Mouse (Mus musculus) embryonic facial prominence, embryonic 11.5 days (tissue): Measurements from ENCODE around the gene Ldlrad1. TPM values are rescaled to one million over a fixed set of nuclear protein-coding genes. Genes with fewer than 3 reads are reported as not detected.
A peak's percentile ranks its signal among the peaks of the same experiment; 100 is the strongest.

ENCODE experiments used
- ATAC-seq: fragments of 200-750 bp; cut with Nextera tagmentation; replicated peaks from 2 replicates; pipeline ENCODE4 v1.8.0; 2017; ENCODE audit warnings: low read depth; ENCODE audit not compliant: insufficient number of reproducible peaks, low FRiP score, low TSS enrichment
- DNase-seq: peaks from one replicate; pipeline ENCODE4 v3.0.0-alpha.2; 2015; ENCODE audit warnings: low spot score
- H3K27ac ChIP-seq: fragments of 300-500 bp; sonication (generic); replicated peaks from 2 replicates; pipeline ENCODE4 v1.5.1; 2014; ENCODE audit warnings: mild to moderate bottlenecking, low read depth, low read length, control low read depth
- H3K27me3 ChIP-seq: fragments of 300-500 bp; sonication (generic); 2 replicates; pipeline ENCODE4 v1.6.1; 2014; ENCODE audit warnings: mild to moderate bottlenecking, low read length, moderate library complexity, mixed read lengths; ENCODE audit not compliant: control insufficient read depth, insufficient read depth
- H3K36me3 ChIP-seq: fragments of 300-500 bp; sonication (generic); replicated peaks from 2 replicates; pipeline ENCODE4 v1.6.1; 2014; ENCODE audit warnings: low read depth, mild to moderate bottlenecking, low read length, moderate library complexity, mixed read lengths; ENCODE audit not compliant: control insufficient read depth, insufficient read depth
- H3K4me1 ChIP-seq: fragments of 300-500 bp; sonication (generic); 2 replicates; pipeline ENCODE4 v1.6.1; 2014; ENCODE audit warnings: low read length, mixed read lengths; ENCODE audit not compliant: control insufficient read depth, insufficient read depth
- H3K4me2 ChIP-seq: fragments of 300-500 bp; sonication (generic); 2 replicates; pipeline ENCODE4 v1.6.1; 2014; ENCODE audit warnings: low read depth, mild to moderate bottlenecking, control low read depth, low read length, moderate library complexity
- H3K4me3 ChIP-seq: fragments of 300-500 bp; sonication (generic); 2 replicates; pipeline ENCODE4 v1.5.1; 2014; ENCODE audit warnings: low read depth, low read length, control low read depth
- H3K9ac ChIP-seq: fragments of 300-500 bp; sonication (generic); replicated peaks from 2 replicates; pipeline ENCODE4 v1.6.1; 2014; ENCODE audit warnings: mild to moderate bottlenecking, control low read depth, low read length
- H3K9me3 ChIP-seq: fragments of 300-500 bp; sonication (generic); replicated peaks from 2 replicates; pipeline ENCODE4 v1.6.1; 2016; ENCODE audit warnings: mild to moderate bottlenecking, low read length, inconsistent platforms, mixed read lengths; ENCODE audit not compliant: control insufficient read depth
- WGBS: fragments of 180-500 bp; shearing (Covaris S2); extraction: QIAGEN DNeasy Blood & Tissue Kit; methylation state at CpG from one replicate; pipeline ENCODE4 v1.1.7; 2014; 5-methylcytosine and 5-hydroxymethylcytosine counted together
- polyA plus RNA-seq: library from polyadenylated mRNA; unstranded; fragments of >200 nt; fragmentation: Nextera tagmentation; extraction: Ambion mirVana; gene quantifications from 2 replicates; pipeline ENCODE4 v1.2.1, GENCODE M21; 2014

Gene Ldlrad1
- polyA plus RNA-seq, 1 experiment from 2014 or later: not detected

GRCm38 (mm10) chr4:107213279-107214011, 4.5 kb downstream of the Ldlrad1 start:
- Histone ChIP-seq H3K4me1 (no peaks in the 10 kb centered on the region), H3K9me3 (no peaks in the 10 kb centered on the region), H3K27me3 (no peaks in the 10 kb centered on the region), H3K36me3 (no peaks in the 10 kb centered on the region), H3K27ac (no peak overlapping the region), H3K9ac (no peak overlapping the region), H3K4me3 (no peak overlapping the region), H3K4me2 (no peak overlapping the region)
- WGBS: 77% methylated on average over 12 of the region's 12 CpGs
- ATAC-seq (no peak), DNase-seq (no peak)

DNA sequence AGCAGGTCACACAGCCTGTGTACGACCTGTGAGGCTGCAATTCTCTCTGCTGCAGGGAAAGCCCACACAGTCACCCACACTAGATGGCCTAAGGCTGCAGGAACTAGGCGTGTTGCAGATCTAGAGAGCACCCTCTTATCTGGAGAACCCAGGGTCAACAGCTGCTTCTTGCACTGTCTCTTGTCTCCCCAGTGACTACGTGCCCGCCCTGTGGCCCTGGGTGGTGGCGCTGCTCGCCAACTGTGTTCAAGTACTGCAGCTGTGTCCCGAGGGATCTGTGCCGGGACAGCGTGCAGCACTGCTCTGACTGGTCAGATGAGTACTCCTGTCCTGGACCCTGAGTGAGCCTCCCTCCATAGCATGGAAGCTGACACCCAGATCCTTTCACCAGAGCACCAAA, 8.6 kb downstream of the Ldlrad1 start:
- H3K4me3 ChIP-seq: no peak overlapping the region
- no peak overlapping the region for H3K27ac ChIP-seq
- 0 out of 2 replicates have a peak, but pooled peaks have one; percentile 29 for ATAC-seq
- 84% methylated on average over 9 of the region's 9 CpGs for WGBS
- H3K27me3 ChIP-seq: no peaks in the 10 kb centered on the region
- no peaks in the 10 kb centered on the region for H3K36me3 ChIP-seq
- no peak overlapping the region for H3K9ac ChIP-seq
- no peaks in the 10 kb centered on the region for H3K4me1 ChIP-seq
- H3K4me2 ChIP-seq: no peak overlapping the region
- no peak for DNase-seq
- no peaks in the 10 kb centered on the region for H3K9me3 ChIP-seq

DNA sequence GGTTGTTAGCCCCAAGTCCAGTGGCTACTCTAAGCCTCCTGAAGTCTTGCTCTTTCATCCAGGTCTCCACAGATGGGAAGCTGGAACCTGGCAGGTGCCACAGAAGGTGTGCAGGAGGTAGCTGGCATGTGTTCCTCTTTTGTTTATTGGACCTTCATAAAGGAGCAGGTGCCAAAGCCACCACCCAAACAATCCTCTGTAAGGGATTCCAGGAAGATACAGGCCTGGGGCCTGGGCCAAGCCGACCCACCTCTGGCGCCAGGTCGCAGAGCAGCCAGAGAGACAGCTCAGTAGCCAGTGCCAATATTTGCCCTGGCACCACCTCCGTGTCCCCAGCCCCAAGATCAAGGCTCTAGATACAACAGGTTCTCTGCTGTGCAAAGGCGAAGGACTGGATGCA, 12.5 kb downstream of the Ldlrad1 start:
- H3K9me3 ChIP-seq: no peaks in the 10 kb centered on the region
- no peaks in the 10 kb centered on the region for H3K36me3 ChIP-seq
- no peak overlapping the region for H3K4me3 ChIP-seq
- no peak overlapping the region for H3K27ac ChIP-seq
- no peak for ATAC-seq
- no peak overlapping the region for H3K4me2 ChIP-seq
- no peaks in the 10 kb centered on the region for H3K27me3 ChIP-seq
- 86% methylated on average over 5 of the region's 5 CpGs for WGBS
- no peak overlapping the region for H3K9ac ChIP-seq
- no peaks in the 10 kb centered on the region for H3K4me1 ChIP-seq
- DNase-seq: no peak

DNA sequence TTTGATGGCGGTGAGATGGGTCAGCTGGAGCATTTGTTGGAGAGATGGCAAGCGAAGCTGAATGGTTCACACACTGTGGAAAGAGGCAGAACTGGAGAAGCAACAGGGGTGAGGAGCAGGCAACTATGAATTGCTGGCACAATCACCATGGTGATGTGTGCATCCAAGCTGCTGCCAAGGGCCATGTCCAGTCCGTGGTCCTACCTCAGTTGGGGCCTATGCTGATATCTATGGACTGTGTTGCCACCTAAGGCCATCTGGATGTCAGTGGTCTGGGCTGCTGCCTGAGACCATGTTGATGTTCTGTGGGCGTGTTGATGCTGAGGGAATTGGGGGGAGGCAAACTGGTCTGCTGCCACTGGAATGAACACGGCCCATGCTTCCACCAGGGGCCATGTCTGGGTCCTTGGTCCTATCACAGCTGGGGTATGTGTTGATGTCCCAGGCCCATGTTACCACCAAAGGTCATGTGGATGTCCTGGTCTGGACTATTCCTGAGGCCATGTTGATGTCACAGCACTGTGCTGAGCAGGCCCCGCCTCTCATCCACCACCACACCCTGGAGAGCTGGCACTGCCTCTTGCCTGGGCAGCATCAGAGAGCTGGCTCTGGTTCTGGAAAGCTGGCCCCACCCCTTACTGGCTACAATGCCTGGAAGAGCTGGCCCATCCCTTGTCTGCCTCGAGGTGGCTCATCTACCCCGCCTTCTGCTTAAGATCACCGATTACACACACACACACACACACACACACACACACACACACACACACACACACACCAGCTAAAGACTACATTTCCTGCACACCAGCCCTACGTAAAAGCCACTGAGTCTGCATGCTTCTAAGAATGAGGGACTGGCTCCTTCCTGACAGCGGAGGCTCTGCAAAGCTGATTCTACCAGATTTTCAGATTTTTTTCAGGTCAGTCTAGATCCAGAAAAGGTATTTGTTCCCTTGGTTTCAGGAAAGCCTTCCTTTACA, 14.5 kb downstream of the Ldlrad1 start:
- 85% methylated on average over 11 of the region's 11 CpGs for WGBS
- ATAC-seq: no peak
- Histone ChIP-seq H3K4me3 (no peak overlapping the region), H3K4me1 (no peaks in the 10 kb centered on the region), H3K9ac (no peak overlapping the region), H3K27ac (no peak overlapping the region), H3K36me3 (no peaks in the 10 kb centered on the region), H3K4me2 (no peak overlapping the region), H3K27me3 (no peaks in the 10 kb centered on the region), H3K9me3 (no peaks in the 10 kb centered on the region)
- no peak for DNase-seq

DNA sequence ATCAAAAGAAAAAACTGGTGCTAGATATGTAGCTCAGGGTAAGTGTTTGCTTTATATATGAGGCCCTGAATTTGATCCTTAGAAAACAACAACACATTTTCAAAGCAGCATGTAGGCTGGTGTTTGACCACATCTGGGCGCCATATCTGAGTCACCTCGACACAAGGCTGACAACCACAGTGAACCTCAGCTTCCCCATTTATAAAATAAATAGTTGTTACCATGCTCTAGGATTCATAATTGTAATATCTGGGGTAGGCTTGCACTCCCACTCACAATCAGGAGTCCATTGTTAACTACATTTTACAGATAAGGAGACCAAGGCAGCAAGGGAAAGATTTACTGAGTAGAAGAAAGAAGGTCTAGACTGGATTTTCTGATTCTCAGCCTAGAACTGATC, 17.3 kb downstream of the Ldlrad1 start:
- Histone ChIP-seq H3K27ac (no peak overlapping the region), H3K9ac (no peak overlapping the region), H3K36me3 (no peaks in the 10 kb centered on the region; the same call in 1 of the 2 replicates), H3K27me3 (no peaks in the 10 kb centered on the region), H3K9me3 (no peaks in the 10 kb centered on the region), H3K4me1 (no peaks in the 10 kb centered on the region), H3K4me2 (no peak overlapping the region), H3K4me3 (no peak overlapping the region)
- ATAC-seq: no peak
- DNase-seq: no peak
- 72% methylated on average over 2 of the region's 2 CpGs for WGBS

GRCm38 (mm10) chr4:107232219-107232618, 23.2 kb downstream of the Ldlrad1 start:
- H3K36me3 ChIP-seq: no peaks in the 10 kb centered on the region; the same call in none of the 2 replicates
- no peaks in the 10 kb centered on the region for H3K27me3 ChIP-seq
- ATAC-seq (no peak), DNase-seq (no peak)
- WGBS: 79% methylated on average over 3 of the region's 3 CpGs
- no peaks in the 10 kb centered on the region for H3K9me3 ChIP-seq
- H3K4me3 ChIP-seq: no peak overlapping the region
- no peaks in the 10 kb centered on the region for H3K4me1 ChIP-seq
- no peak overlapping the region for H3K9ac ChIP-seq
- H3K4me2 ChIP-seq: no peak overlapping the region
- no peak overlapping the region for H3K27ac ChIP-seq

DNA sequence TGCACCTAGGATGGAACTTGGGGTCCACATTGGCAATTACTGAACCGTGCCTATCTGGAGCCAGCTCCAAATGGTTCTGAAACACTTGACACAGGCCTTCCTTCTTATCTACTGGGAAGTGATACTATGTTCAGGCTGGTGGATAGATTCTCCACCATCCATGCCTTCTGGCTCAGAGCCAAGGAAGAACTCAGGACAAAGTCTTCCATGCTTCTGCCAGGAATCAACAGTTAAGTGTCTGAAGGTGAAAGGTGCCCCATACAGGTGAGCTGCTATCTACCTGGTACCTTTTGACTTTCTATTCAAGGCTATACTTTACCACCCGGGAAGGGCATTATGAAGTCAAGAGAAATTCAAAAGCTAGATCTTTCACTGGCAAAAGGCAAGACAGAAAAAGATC, 29.3 kb downstream of the Ldlrad1 start:
- H3K9ac ChIP-seq: no peak overlapping the region
- no peak overlapping the region for H3K4me3 ChIP-seq
- no peak for DNase-seq
- H3K4me2 ChIP-seq: no peak overlapping the region
- H3K27ac ChIP-seq: no peak overlapping the region
- peaks cover 2% of the 10 kb centered on the region; the same call in 1 of the 2 replicates for H3K36me3 ChIP-seq
- no peaks in the 10 kb centered on the region for H3K9me3 ChIP-seq
- no peak for ATAC-seq
- H3K4me1 ChIP-seq: no peaks in the 10 kb centered on the region
- no peaks in the 10 kb centered on the region for H3K27me3 ChIP-seq
- 99% methylated on average over 2 of the region's 2 CpGs for WGBS

GRCm38 (mm10) chr4:107240196-107240595, 31.2 kb downstream of the Ldlrad1 start:
- Histone ChIP-seq H3K9ac (no peak overlapping the region), H3K4me3 (no peak overlapping the region), H3K36me3 (peaks cover 2% of the 10 kb centered on the region), H3K27me3 (no peaks in the 10 kb centered on the region), H3K4me2 (no peak overlapping the region), H3K4me1 (no peaks in the 10 kb centered on the region), H3K27ac (no peak overlapping the region), H3K9me3 (no peaks in the 10 kb centered on the region)
- 90% methylated on average over 6 of the region's 6 CpGs for WGBS
- ATAC-seq (no peak), DNase-seq (no peak)
